Mouse (Mus musculus): ENCODE data around the gene Tuba4a. TPM values are rescaled to one million over a fixed set of nuclear protein-coding genes. Genes with fewer than 3 reads are reported as not detected.

Gene Tuba4a
- polyA plus RNA-seq, 1 experiment from 2014 or later, result 12.9 TPM

DNA sequence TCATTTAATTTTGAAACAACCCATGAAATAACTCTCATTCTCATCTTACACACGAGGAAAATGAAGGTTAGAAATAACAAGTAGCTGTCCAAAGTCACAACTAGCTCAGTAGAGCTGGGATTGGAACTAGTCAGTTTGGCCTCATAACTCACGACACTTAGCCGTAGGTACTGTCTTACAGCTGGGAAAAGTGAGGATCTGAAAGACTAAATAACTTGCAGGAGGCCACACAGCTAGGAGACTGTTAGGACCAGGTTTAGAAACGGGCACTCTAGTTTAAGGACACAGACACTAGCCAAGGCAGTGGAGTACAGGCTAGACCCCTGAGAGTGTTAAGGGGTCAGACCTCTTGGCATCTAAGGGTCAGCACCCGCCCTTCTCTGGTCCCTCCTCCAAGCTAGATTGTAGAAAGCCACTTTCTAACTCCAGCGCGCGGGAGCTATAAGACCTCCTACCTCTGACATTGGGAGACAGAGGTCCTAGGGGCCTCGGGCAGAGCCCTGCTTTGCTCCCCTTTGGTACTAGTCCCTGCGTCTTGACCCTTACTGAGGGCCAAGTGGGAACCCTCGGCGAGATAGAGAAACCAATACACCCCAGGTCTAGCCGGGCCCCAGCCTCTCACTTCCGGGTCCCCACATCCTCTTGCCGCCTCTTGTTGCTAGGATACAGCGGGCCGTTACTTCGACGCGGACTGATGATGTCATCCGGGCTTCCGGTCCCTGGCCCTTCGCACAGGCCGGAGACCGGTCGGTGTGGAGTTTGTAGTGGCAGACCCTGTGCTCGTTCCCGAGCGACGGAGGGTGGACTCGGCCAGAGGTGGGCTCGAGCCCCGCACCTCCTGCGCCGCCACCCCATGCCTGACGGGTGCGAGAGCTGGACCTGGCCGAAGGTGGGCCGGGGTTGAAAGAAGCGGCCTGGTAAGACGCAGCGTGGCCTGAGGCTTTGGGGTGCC lies 9.3 kb downstream of the Tuba4a start, which contains the start of the genes Glb1l and Stk16:
Gene Glb1l, minus strand, starts transcription at position 678 of the 952 bp plus-strand sequence.
Gene Stk16, plus strand, starts transcription at position 703 of the 952 bp plus-strand sequence.
- peak; percentile 97 for DNase-seq (ENCODE audit: low spot score)
- no peak within 1 kb of the TSS for H3K27ac ChIP-seq (ENCODE audit: low read depth, low read length)
- H3K36me3 ChIP-seq (ENCODE audit: control insufficient read depth, insufficient read depth, low read length), result no peaks in the 10 kb centered on the region; the same call in 1 of the 2 replicates
- H3K9ac ChIP-seq (ENCODE audit: low read length), result peak within 1 kb of the TSS; percentile 89
- ATAC-seq (replicated peaks; ENCODE audit: low FRiP score), result peak; percentile 95
- peak within 1 kb of the TSS; percentile 70 for H3K4me2 ChIP-seq (ENCODE audit: low read depth, low read length, severe bottlenecking)
- H3K9me3 ChIP-seq (ENCODE audit: control insufficient read depth, low read length), result no peaks in the 10 kb centered on the region
- H3K4me3 ChIP-seq (ENCODE audit: low read depth, low read length), result peak within 1 kb of the TSS; percentile 95
- H3K4me1 ChIP-seq (replicated peaks; ENCODE audit: control insufficient read depth, insufficient read depth, low read length), result peaks cover 6% of the 10 kb centered on the region; the same call in 1 of the 2 replicates
- no peaks in the 10 kb centered on the region for H3K27me3 ChIP-seq (ENCODE audit: control insufficient read depth, insufficient read depth, low read length)
- WGBS, result 7% methylated on average over 42 of the region's 42 CpGs

GRCm38 (mm10) chr1:75208967-75209678 lies 10.5 kb downstream of the Tuba4a start:
- H3K9ac ChIP-seq (ENCODE audit: low read length), result peak overlapping the region; percentile 61
- no peaks in the 10 kb centered on the region for H3K9me3 ChIP-seq (ENCODE audit: control insufficient read depth, low read length)
- no peak overlapping the region for H3K27ac ChIP-seq (ENCODE audit: low read depth, low read length)
- no peaks in the 10 kb centered on the region; the same call in 1 of the 2 replicates for H3K36me3 ChIP-seq (ENCODE audit: control insufficient read depth, insufficient read depth, low read length)
- H3K4me2 ChIP-seq (ENCODE audit: low read depth, low read length, severe bottlenecking), result peak overlapping the region; percentile 47
- DNase-seq (ENCODE audit: low spot score), result no peak
- H3K4me3 ChIP-seq (ENCODE audit: low read depth, low read length), result peak overlapping the region; percentile 30
- H3K27me3 ChIP-seq (ENCODE audit: control insufficient read depth, insufficient read depth, low read length), result no peaks in the 10 kb centered on the region
- H3K4me1 ChIP-seq (replicated peaks; ENCODE audit: control insufficient read depth, insufficient read depth, low read length), result peaks cover 6% of the 10 kb centered on the region; the same call in 1 of the 2 replicates
- WGBS, result 14% methylated on average over 34 of the region's 34 CpGs
- ATAC-seq (replicated peaks; ENCODE audit: low FRiP score), result no peak

DNA sequence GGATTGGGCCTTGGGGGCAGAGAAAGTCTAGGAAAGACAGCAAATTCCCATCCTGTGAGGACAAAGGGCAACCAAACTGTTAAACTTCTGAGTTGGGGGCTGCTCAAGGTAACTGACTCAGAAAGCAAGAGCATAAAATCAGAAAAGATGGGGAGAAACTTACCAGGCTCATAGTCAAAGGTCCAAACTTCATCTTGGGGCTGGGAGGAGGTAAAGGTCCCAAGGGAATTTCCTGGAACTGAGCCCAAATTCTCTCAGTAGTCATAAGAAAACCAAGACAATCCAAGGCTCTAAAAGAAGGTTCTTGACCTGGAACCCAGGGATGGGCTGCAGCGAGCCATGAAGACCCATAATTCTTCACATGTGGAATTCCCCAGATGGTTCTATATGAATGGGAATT lies 18.4 kb downstream of the Tuba4a start:
- Histone ChIP-seq H3K9me3 (ENCODE audit: control insufficient read depth, low read length) (no peaks in the 10 kb centered on the region), H3K4me3 (ENCODE audit: low read depth, low read length) (no peak overlapping the region), H3K4me2 (ENCODE audit: low read depth, low read length, severe bottlenecking) (no peak overlapping the region), H3K27me3 (ENCODE audit: control insufficient read depth, insufficient read depth, low read length) (no peaks in the 10 kb centered on the region), H3K4me1 (replicated peaks; ENCODE audit: control insufficient read depth, insufficient read depth, low read length) (no peaks in the 10 kb centered on the region), H3K9ac (ENCODE audit: low read length) (no peak overlapping the region), H3K36me3 (ENCODE audit: control insufficient read depth, insufficient read depth, low read length) (no peaks in the 10 kb centered on the region; the same call in 1 of the 2 replicates), H3K27ac (ENCODE audit: low read depth, low read length) (no peak overlapping the region)
- DNase-seq (ENCODE audit: low spot score) (no peak), ATAC-seq (replicated peaks; ENCODE audit: low FRiP score) (no peak)
- 89% methylated on average over 1 of the region's 1 CpGs for WGBS

DNA sequence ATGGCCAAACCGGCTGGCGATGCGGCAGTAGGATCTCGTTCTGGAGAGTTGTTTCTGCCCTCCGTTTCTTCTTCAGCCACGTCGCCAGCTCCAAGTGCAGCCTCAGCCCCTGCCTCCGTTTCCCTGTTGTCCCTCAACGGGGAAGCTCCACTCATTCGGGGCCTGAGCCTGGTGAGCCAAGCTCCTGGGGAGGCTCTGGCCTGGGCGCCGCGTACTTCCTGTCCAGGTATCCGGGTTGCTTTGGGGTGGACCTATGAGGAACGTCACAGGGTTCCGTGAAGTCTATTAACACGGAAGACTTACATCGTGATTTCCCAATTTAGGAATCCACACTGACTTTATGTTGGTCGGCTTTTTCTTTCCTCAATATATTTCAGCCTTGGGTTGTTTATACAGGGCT lies 27.2 kb downstream of the Tuba4a start:
- Histone ChIP-seq H3K9me3 (ENCODE audit: control insufficient read depth, low read length) (no peaks in the 10 kb centered on the region), H3K4me3 (ENCODE audit: low read depth, low read length) (peak overlapping the region; percentile 75), H3K4me1 (replicated peaks; ENCODE audit: control insufficient read depth, insufficient read depth, low read length) (peaks cover 8% of the 10 kb centered on the region), H3K27me3 (ENCODE audit: control insufficient read depth, insufficient read depth, low read length) (no peaks in the 10 kb centered on the region), H3K36me3 (ENCODE audit: control insufficient read depth, insufficient read depth, low read length) (no peaks in the 10 kb centered on the region; the same call in 1 of the 2 replicates), H3K9ac (ENCODE audit: low read length) (peak overlapping the region; percentile 80), H3K4me2 (ENCODE audit: low read depth, low read length, severe bottlenecking) (peak overlapping the region; percentile 99), H3K27ac (ENCODE audit: low read depth, low read length) (peak overlapping the region; percentile 68)
- under 1% methylated on average over 19 of the region's 19 CpGs for WGBS
- DNase-seq (ENCODE audit: low spot score) (no peak), ATAC-seq (replicated peaks; ENCODE audit: low FRiP score) (no peak)

DNA sequence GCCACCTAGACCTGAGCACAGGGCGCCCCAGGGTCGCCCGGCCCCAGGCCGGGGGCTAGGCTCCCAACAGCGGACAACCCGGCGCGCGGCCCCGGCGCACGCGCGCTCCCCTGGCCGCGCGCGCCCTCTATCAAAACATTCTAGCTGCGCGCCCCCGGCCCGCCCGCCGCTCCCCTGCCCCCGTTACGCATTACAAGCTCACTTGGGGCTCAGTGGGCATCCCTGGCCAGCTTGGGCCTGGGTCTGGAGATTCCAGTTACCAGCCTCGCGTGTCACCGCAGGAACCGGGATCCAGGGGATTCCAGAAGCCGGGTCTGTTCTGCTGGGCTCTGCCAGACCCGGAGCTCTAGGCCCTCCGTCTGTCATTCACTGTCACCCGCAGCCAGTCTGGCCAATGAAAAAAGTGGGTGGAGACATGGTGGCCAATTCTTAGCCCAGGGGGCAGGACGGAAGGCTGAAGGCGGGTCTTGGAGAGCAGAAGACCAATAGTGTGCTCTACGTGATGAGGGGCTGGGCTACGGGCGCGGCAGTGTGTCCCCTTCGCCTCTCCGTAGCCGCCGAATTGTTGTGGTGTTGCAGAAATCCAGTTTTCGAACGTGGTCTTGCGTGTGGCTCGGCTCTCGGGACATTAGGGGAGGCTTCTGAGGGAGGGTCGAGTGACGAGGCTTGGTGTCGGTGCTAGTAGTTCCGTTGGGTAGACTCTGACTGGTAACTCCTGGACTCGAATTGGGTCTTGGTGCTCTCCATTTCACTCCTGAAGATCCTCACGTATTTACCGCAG lies 27.9 kb downstream of the Tuba4a start, which contains the start of the genes Ankzf1 and Atg9a:
Gene Ankzf1, plus strand, starts transcription at position 530 of the 781 bp plus-strand sequence.
Gene Atg9a, minus strand, starts transcription at position 575 of the 781 bp plus-strand sequence.
- no peaks in the 10 kb centered on the region for H3K9me3 ChIP-seq (ENCODE audit: control insufficient read depth, low read length)
- no peaks in the 10 kb centered on the region for H3K27me3 ChIP-seq (ENCODE audit: control insufficient read depth, insufficient read depth, low read length)
- ATAC-seq (replicated peaks; ENCODE audit: low FRiP score) (peak; percentile 99), DNase-seq (ENCODE audit: low spot score) (peak; percentile 95)
- peak within 1 kb of the TSS; percentile 75 for H3K4me3 ChIP-seq (ENCODE audit: low read depth, low read length)
- 2% methylated on average over 56 of the region's 56 CpGs for WGBS
- H3K4me1 ChIP-seq (replicated peaks; ENCODE audit: control insufficient read depth, insufficient read depth, low read length), result peaks cover 8% of the 10 kb centered on the region
- H3K36me3 ChIP-seq (ENCODE audit: control insufficient read depth, insufficient read depth, low read length), result no peaks in the 10 kb centered on the region; the same call in 1 of the 2 replicates
- H3K4me2 ChIP-seq (ENCODE audit: low read depth, low read length, severe bottlenecking), result peak within 1 kb of the TSS; percentile 99
- H3K9ac ChIP-seq (ENCODE audit: low read length), result peak within 1 kb of the TSS; percentile 83
- peak within 1 kb of the TSS; percentile 68 for H3K27ac ChIP-seq (ENCODE audit: low read depth, low read length)

DNA sequence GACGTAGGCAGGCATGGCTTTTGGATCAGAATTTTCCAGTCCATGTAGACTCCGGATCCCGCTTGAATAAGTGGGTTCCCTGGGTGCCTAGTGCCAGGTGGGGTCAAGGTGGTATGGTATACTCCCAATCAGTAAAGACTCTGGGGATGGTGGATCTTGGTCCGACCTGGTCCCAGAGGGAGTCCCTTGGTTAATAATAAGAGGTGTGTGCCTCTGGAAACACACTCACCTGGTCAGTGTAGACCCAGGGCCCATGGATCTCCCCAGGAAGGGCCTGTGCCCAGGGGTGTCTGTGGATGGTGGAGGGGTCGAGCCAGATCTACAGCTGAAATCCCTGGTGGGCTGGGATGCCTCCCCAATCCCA lies 28.4 kb downstream of the Tuba4a start:
- 43% methylated on average over 5 of the region's 5 CpGs for WGBS
- ATAC-seq (replicated peaks; ENCODE audit: low FRiP score), result no peak

GRCm38 (mm10) chr1:75190577-75190976 lies 29.1 kb downstream of the Tuba4a start:
- no peak for DNase-seq (ENCODE audit: low spot score)
- no peaks in the 10 kb centered on the region; the same call in 1 of the 2 replicates for H3K36me3 ChIP-seq (ENCODE audit: control insufficient read depth, insufficient read depth, low read length)
- no peak overlapping the region for H3K4me3 ChIP-seq (ENCODE audit: low read depth, low read length)
- 74% methylated on average over 2 of the region's 2 CpGs for WGBS
- no peak for ATAC-seq (replicated peaks; ENCODE audit: low FRiP score)
- peak overlapping the region; percentile 95; the same call in 1 of the 2 replicates for H3K4me2 ChIP-seq (ENCODE audit: low read depth, low read length, severe bottlenecking)
- no peak overlapping the region for H3K9ac ChIP-seq (ENCODE audit: low read length)
- no peak overlapping the region for H3K27ac ChIP-seq (ENCODE audit: low read depth, low read length)
- peaks cover 8% of the 10 kb centered on the region for H3K4me1 ChIP-seq (replicated peaks; ENCODE audit: control insufficient read depth, insufficient read depth, low read length)
- no peaks in the 10 kb centered on the region for H3K9me3 ChIP-seq (ENCODE audit: control insufficient read depth, low read length)
- no peaks in the 10 kb centered on the region for H3K27me3 ChIP-seq (ENCODE audit: control insufficient read depth, insufficient read depth, low read length)

More for the DNA sequence above, 28.4 kb downstream of the Tuba4a start:
- H3K9ac ChIP-seq (ENCODE audit: low read length), result peak overlapping the region; percentile 83
- H3K4me3 ChIP-seq (ENCODE audit: low read depth, low read length), result peak overlapping the region; percentile 75
- no peaks in the 10 kb centered on the region for H3K27me3 ChIP-seq (ENCODE audit: control insufficient read depth, insufficient read depth, low read length)
- H3K4me1 ChIP-seq (replicated peaks; ENCODE audit: control insufficient read depth, insufficient read depth, low read length), result peaks cover 8% of the 10 kb centered on the region
- H3K36me3 ChIP-seq (ENCODE audit: control insufficient read depth, insufficient read depth, low read length), result no peaks in the 10 kb centered on the region; the same call in 1 of the 2 replicates
- peak overlapping the region; percentile 18; the same call in 1 of the 2 replicates for H3K27ac ChIP-seq (ENCODE audit: low read depth, low read length)
- peak overlapping the region; percentile 95 for H3K4me2 ChIP-seq (ENCODE audit: low read depth, low read length, severe bottlenecking)
- no peak for DNase-seq (ENCODE audit: low spot score)
- H3K9me3 ChIP-seq (ENCODE audit: control insufficient read depth, low read length), result no peaks in the 10 kb centered on the region
